Mouse (Mus musculus) cerebellum, adult 2 months (tissue): ENCODE results near the gene Large2. TPM values are rescaled to one million over a fixed set of nuclear protein-coding genes. Genes with fewer than 3 reads are reported as not detected.

ENCODE experiments used
- DNase-seq, 2 experiments: peaks; one replicate each; pipeline ENCODE4 v3.0.0; 2021
- H3K27ac ChIP-seq: fragments of 200-500 bp; 2 replicates; pipeline ENCODE4 v1.5.1; 2012; ENCODE audit warnings: low read length, control low read depth, inconsistent platforms; ENCODE audit not compliant: insufficient read depth
- H3K27me3 ChIP-seq: fragments of 200-500 bp; 2 replicates; pipeline ENCODE4 v1.6.1; 2012; ENCODE audit warnings: inconsistent platforms, mild to moderate bottlenecking, low read length, moderate library complexity; ENCODE audit not compliant: control insufficient read depth, insufficient read depth
- H3K4me1 ChIP-seq: fragments of 200-500 bp; 2 replicates; pipeline ENCODE4 v1.6.1; 2011; ENCODE audit warnings: low read length; ENCODE audit not compliant: control insufficient read depth, insufficient read depth
- H3K4me3 ChIP-seq: fragments of 200-500 bp; replicated peaks from 2 replicates; pipeline ENCODE3; 2011; ENCODE audit warnings: mild to moderate bottlenecking, low read depth, low read length, control low read depth; ENCODE audit not compliant: insufficient read depth
- CTCF ChIP-seq: fragments of 200-500 bp; IDR thresholded peaks from 2 replicates; pipeline ENCODE4 v1.5.1; 2011; ENCODE audit warnings: low read depth, mild to moderate bottlenecking, control low read depth, low read length, moderate library complexity, borderline replicate concordance; ENCODE audit not compliant: insufficient read depth
- POLR2A ChIP-seq: fragments of 200-500 bp; IDR thresholded peaks from 2 replicates; pipeline ENCODE4 v1.6.1; 2011; ENCODE audit warnings: low read length, control low read depth, borderline replicate concordance; ENCODE audit not compliant: insufficient read depth
- WGBS: fragments of 180-500 bp; shearing (Covaris S2); methylation state at CpG from one replicate; pipeline ENCODE4 v1.1.7; 2018; 5-methylcytosine and 5-hydroxymethylcytosine counted together
- polyA plus RNA-seq: library from polyadenylated mRNA; depleted of rRNA; stranded (reverse); fragments of >200 nt; gene quantifications from 2 replicates; pipeline ENCODE4 v1.2.3, GENCODE M21; 2012; rRNA removed

Large2 gene
- polyA plus RNA-seq, 1 experiment, result 0.62 TPM

GRCm38 (mm10) chr2:92325676-92326075, 49.0 kb downstream of the Large2 start:
- WGBS, result 67% methylated on average over 7 of the region's 7 CpGs
- Histone ChIP-seq H3K4me1 (no peaks in the 10 kb centered on the region), H3K27me3 (no peaks in the 10 kb centered on the region), H3K4me3 (no peak overlapping the region), H3K27ac (no peak overlapping the region)
- no peak for TF ChIP-seq POLR2A
- no peak for TF ChIP-seq CTCF
- no peak for DNase-seq

DNA sequence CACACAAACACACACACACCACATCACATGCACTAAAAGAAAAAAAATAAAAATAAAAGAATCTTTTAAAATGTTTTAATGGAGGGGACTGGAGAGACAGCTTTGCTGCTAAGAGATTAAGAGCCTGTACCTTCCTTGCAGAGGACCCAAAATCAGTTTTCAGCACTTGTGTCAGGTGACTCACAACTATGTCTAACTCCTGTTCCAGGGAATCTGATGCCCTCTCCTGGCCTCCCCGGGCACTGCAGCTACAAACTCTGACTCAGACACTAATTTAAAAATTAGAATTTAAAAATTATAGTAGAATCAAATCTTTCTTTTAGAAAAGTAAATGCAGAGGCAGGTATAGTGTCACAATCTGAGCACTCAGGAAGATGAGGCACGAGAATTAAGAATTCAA, 52.0 kb downstream of the Large2 start:
- H3K4me3 ChIP-seq, result no peak overlapping the region
- DNase-seq, result peak in 1 of 2 experiments; percentile 22
- 94% methylated on average over 2 of the region's 2 CpGs for WGBS
- no peak overlapping the region for H3K27ac ChIP-seq
- no peaks in the 10 kb centered on the region for H3K27me3 ChIP-seq
- H3K4me1 ChIP-seq, result no peaks in the 10 kb centered on the region
- TF ChIP-seq CTCF, result peak; percentile 44
- no peak for TF ChIP-seq POLR2A

DNA sequence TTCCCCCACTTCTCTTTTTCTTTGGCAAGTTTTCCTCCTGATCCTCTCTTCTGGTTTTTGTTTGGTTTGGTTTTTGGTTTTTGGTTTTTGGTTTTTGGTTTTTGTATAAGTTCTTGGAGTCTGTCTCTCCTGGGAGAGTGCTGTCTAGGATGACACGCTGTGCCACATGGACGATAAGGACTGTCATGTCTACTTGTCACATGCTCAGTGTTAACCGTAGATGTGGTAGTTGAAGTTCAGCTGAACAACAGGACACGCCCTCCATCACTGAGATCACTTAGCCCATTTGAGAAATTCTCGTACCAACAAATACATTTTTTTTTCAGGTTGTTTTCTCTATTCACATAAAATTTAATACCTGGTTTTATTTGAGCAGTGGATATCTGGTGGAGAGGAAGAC, 57.4 kb downstream of the Large2 start:
- no peaks in the 10 kb centered on the region for H3K27me3 ChIP-seq
- peaks cover 5% of the 10 kb centered on the region; the same call in 1 of the 2 replicates for H3K4me1 ChIP-seq
- DNase-seq, result no peak
- TF ChIP-seq POLR2A (no peak), CTCF (no peak)
- no peak overlapping the region for H3K27ac ChIP-seq
- H3K4me3 ChIP-seq, result no peak overlapping the region
- WGBS, result 75% methylated on average over 5 of the region's 5 CpGs

DNA sequence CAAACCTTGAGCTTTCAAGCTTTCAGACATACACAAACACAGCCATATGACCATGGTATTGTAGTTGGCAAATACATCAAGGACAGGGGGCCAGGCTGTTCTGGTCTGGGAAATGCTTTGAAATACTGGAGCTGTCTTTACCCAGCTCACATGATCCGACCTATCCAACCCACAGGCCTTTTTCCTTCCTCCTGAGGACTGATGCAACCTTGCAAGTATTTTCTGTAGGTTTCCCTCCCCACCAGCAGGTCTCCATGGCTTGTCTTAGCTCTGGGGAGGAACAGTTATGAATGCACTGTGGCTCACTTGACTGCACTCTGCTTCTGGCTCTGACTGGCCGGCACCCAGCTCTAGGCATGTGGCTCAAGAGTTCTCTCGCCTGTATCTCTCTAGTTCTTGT, 58.0 kb downstream of the Large2 start:
- Histone ChIP-seq H3K27ac (no peak overlapping the region), H3K4me1 (peaks cover 8% of the 10 kb centered on the region; the same call in 1 of the 2 replicates), H3K27me3 (no peaks in the 10 kb centered on the region), H3K4me3 (no peak overlapping the region)
- DNase-seq, result no peak
- no peak for TF ChIP-seq CTCF
- TF ChIP-seq POLR2A, result no peak
- WGBS, result 19% methylated on average over 3 of the region's 3 CpGs

Other genes with a start within 250 kb of the Large2 start
- 60.7 and 63.5 TPM in 2 replicates for gene Pex16, start 193 bp downstream of the Large2 start, polyA plus RNA-seq
- gene 1700029I15Rik, start 7.7 kb upstream of the Large2 start, polyA plus RNA-seq, result 6.4 and 6.9 TPM in 2 replicates
- gene Mapk8ip1, start 26.4 kb upstream of the Large2 start, polyA plus RNA-seq, result 349 TPM in 2 replicates
- gene Cry2, start 59.2 kb upstream of the Large2 start, polyA plus RNA-seq, result 79.4 and 81.8 TPM in 2 replicates
- gene Slc35c1, start 85.7 kb upstream of the Large2 start, polyA plus RNA-seq, result 16.2 and 17.4 TPM in 2 replicates
- gene Chst1, start 224.8 kb upstream of the Large2 start, polyA plus RNA-seq, result 50.3 and 57.7 TPM in 2 replicates